Mouse (Mus musculus) bone marrow, adult 2 months (tissue): ENCODE results near the gene Eif3f.

Experiments used
- CTCF ChIP-seq: fragments of 200-500 bp; IDR thresholded peaks from 2 replicates; pipeline ENCODE4 v1.5.1; 2011; ENCODE audit warnings: low read length, control low read depth; ENCODE audit not compliant: control insufficient read depth, insufficient read depth
- POLR2A ChIP-seq: fragments of 200-500 bp; IDR thresholded peaks from 2 replicates; pipeline ENCODE4 v1.6.1; 2011; ENCODE audit warnings: low read depth, mild to moderate bottlenecking, control low read depth, low read length, borderline replicate concordance; ENCODE audit not compliant: control insufficient read depth

- TF ChIP-seq CTCF = no peak
- no peak for TF ChIP-seq POLR2A
These were observed 49.3 kb upstream of the Eif3f start, which contains the start of gene Olfr518 for GRCm38 (mm10) chr7:108884906-108885305.
